Mouse (Mus musculus) neural tube, embryonic 14.5 days (tissue): ENCODE measurements around the gene Hilpda. TPM values are rescaled to one million over a fixed set of nuclear protein-coding genes. Genes with fewer than 3 reads are reported as not detected.

ENCODE experiments used
- ATAC-seq: fragments of 200-750 bp; cut with Nextera tagmentation; 2 replicates; pipeline ENCODE4 v1.8.0; 2017; ENCODE audit warnings: low read depth, mild to moderate bottlenecking, moderate TSS enrichment, moderate library complexity
- H3K27ac ChIP-seq: fragments of 300-500 bp; sonication (generic); 2 replicates; pipeline ENCODE4 v1.5.1; 2014; ENCODE audit warnings: low read depth, mild to moderate bottlenecking, control low read depth, low read length, moderate library complexity, mixed read lengths
- H3K27me3 ChIP-seq: fragments of 300-500 bp; sonication (generic); 2 replicates; pipeline ENCODE4 v1.6.1; 2014; ENCODE audit warnings: low read length; ENCODE audit not compliant: control insufficient read depth, insufficient read depth
- H3K36me3 ChIP-seq: fragments of 300-500 bp; sonication (generic); 2 replicates; pipeline ENCODE4 v1.6.1; 2014; ENCODE audit warnings: low read length, mixed read lengths; ENCODE audit not compliant: control insufficient read depth, insufficient read depth
- H3K4me1 ChIP-seq: fragments of 300-500 bp; sonication (generic); 2 replicates; pipeline ENCODE4 v1.6.1; 2014; ENCODE audit warnings: low read length; ENCODE audit not compliant: control insufficient read depth, insufficient read depth
- H3K4me2 ChIP-seq: fragments of 300-500 bp; sonication (generic); 2 replicates; pipeline ENCODE4 v1.6.1; 2014; ENCODE audit warnings: mild to moderate bottlenecking, low read depth, low read length, control low read depth
- H3K4me3 ChIP-seq: fragments of 300-500 bp; sonication (generic); 2 replicates; pipeline ENCODE4 v1.5.1; 2014; ENCODE audit warnings: low read depth, low read length, control low read depth, mixed read lengths
- H3K9ac ChIP-seq: fragments of 300-500 bp; sonication (generic); replicated peaks from 2 replicates; pipeline ENCODE4 v1.6.1; 2014; ENCODE audit warnings: low read depth, mild to moderate bottlenecking, control low read depth, low read length, mixed read lengths
- H3K9me3 ChIP-seq: fragments of 300-500 bp; sonication (generic); 2 replicates; pipeline ENCODE4 v1.6.1; 2016; ENCODE audit warnings: low read length; ENCODE audit not compliant: control insufficient read depth
- WGBS: fragments of 180-500 bp; shearing (Covaris S2); extraction: QIAGEN DNeasy Blood & Tissue Kit; methylation state at CpG from one replicate; pipeline ENCODE4 v1.1.7; 2014; 5-methylcytosine and 5-hydroxymethylcytosine counted together
- polyA plus RNA-seq: library from polyadenylated mRNA; unstranded; fragments of >200 nt; fragmentation: Nextera tagmentation; extraction: Ambion mirVana; gene quantifications from 2 replicates; pipeline ENCODE4 v1.2.1, GENCODE M21; 2014

Gene Hilpda
- polyA plus RNA-seq, 1 experiment from 2014 or later: 27.9 TPM

DNA sequence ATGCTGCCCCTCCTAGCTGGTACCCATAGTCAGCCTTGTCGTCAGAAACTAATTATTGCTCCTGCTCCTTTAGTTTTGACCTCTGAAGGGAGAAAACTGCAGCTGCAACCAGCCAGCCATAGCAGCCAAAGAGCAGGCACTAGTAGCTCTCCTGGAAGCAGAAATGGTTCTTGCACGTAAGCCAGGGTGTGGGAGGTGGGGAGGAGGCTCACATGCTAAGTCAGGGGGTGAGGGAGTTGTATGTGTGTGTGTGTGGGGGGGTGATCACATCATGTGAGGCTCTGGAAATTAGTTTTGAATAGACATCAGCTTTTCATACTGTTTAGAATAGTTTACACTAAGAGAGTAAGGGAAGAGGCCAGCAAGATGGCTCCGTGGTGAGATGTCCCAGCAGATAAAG is 45.7 kb downstream of the Hilpda start:
- H3K9me3 ChIP-seq: no peaks in the 10 kb centered on the region
- no peak overlapping the region for H3K27ac ChIP-seq
- no peaks in the 10 kb centered on the region for H3K27me3 ChIP-seq
- no peak overlapping the region for H3K9ac ChIP-seq
- H3K4me2 ChIP-seq: no peak overlapping the region
- no peak for ATAC-seq
- no peak overlapping the region for H3K4me3 ChIP-seq
- no peaks in the 10 kb centered on the region for H3K36me3 ChIP-seq
- no peaks in the 10 kb centered on the region for H3K4me1 ChIP-seq
- WGBS: 73% methylated on average over 3 of the region's 3 CpGs

- ATAC-seq: no peak
- Histone ChIP-seq H3K9ac (no peak within 1 kb of the TSS), H3K27ac (no peak within 1 kb of the TSS), H3K4me3 (no peak within 1 kb of the TSS), H3K4me1 (no peaks in the 10 kb centered on the region), H3K9me3 (no peaks in the 10 kb centered on the region), H3K27me3 (no peaks in the 10 kb centered on the region), H3K36me3 (no peaks in the 10 kb centered on the region), H3K4me2 (no peak within 1 kb of the TSS)
- WGBS: 71% methylated on average over 5 of the region's 5 CpGs
Observed at GRCm38 (mm10) chr6:29318879-29319278, 46.6 kb downstream of the Hilpda start, which contains the start of gene Fam71f1. TSS of gene Fam71f1 (plus strand) at chr6:29319140.

DNA sequence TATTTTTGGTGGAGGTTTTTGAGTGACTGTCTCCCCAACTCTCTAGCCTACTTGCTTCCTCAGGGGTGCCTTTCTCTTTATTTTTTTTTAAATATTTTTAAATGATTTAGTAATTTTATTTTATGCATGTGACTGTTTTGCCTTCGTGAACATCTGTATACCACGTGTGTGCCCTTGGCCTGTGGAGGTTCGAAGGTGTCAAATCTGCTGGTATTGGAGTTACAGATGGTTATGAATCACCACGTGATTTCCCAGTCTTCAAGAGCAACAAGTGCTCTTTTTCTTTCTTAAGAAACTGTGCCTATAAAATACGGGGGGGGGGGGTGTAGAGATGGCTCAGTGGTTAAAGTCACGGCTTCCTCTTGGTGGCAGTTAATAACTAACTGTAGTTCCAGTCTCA is 49.3 kb downstream of the Hilpda start:
- no peaks in the 10 kb centered on the region for H3K36me3 ChIP-seq
- H3K4me1 ChIP-seq: no peaks in the 10 kb centered on the region
- H3K9me3 ChIP-seq: no peaks in the 10 kb centered on the region
- no peaks in the 10 kb centered on the region for H3K27me3 ChIP-seq
- H3K27ac ChIP-seq: no peak overlapping the region
- H3K9ac ChIP-seq: no peak overlapping the region
- H3K4me2 ChIP-seq: no peak overlapping the region
- 82% methylated on average over 6 of the region's 6 CpGs for WGBS
- ATAC-seq: no peak
- no peak overlapping the region for H3K4me3 ChIP-seq

DNA sequence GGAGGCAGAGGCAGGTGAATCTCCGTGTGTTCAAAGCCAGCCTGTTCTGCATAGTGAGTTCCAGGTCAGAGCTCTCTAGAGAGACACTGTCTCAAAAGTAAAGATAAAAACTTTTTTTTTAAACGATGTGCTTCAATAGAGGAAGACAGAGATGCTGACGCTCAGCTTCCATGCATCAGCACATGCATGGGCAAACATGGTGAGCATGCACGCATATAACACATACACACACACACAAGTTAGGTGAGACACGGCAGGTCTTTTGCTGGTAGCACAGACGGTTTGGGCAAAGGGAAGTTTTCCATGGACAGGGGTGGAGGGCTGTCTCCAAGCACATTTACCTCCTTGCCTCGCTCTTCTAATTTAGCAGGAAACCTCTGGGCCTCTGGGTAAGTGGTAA is 49.9 kb downstream of the Hilpda start:
- Histone ChIP-seq H3K4me1 (no peaks in the 10 kb centered on the region), H3K4me2 (no peak overlapping the region), H3K9me3 (no peaks in the 10 kb centered on the region), H3K27ac (no peak overlapping the region), H3K4me3 (no peak overlapping the region), H3K27me3 (no peaks in the 10 kb centered on the region), H3K9ac (no peak overlapping the region), H3K36me3 (no peaks in the 10 kb centered on the region)
- ATAC-seq: no peak
- WGBS: 93% methylated on average over 7 of the region's 7 CpGs

GRCm38 (mm10) chr6:29322735-29323134 is 50.4 kb downstream of the Hilpda start:
- H3K36me3 ChIP-seq: no peaks in the 10 kb centered on the region
- no peak overlapping the region for H3K9ac ChIP-seq
- H3K27ac ChIP-seq: no peak overlapping the region
- ATAC-seq: no peak
- no peak overlapping the region for H3K4me3 ChIP-seq
- no peaks in the 10 kb centered on the region for H3K9me3 ChIP-seq
- 91% methylated on average over 4 of the region's 4 CpGs for WGBS
- no peak overlapping the region for H3K4me2 ChIP-seq
- no peaks in the 10 kb centered on the region for H3K4me1 ChIP-seq
- no peaks in the 10 kb centered on the region for H3K27me3 ChIP-seq

Other genes with a start within 250 kb of the Hilpda start
- gene Lep, start 212.3 kb upstream of the Hilpda start, polyA plus RNA-seq: 0.05 TPM in 1 of 2 replicates, not detected in the other
- 44.5 and 55.4 TPM in 2 replicates for gene Rbm28, start 107.5 kb upstream of the Hilpda start, polyA plus RNA-seq
- gene Prrt4, start 92.9 kb upstream of the Hilpda start, polyA plus RNA-seq: 8.9 and 14.7 TPM in 2 replicates
- 77.6 and 83.7 TPM in 2 replicates for gene Impdh1, start 56.1 kb upstream of the Hilpda start, polyA plus RNA-seq
- gene Fam71f2, start 7.1 kb downstream of the Hilpda start, polyA plus RNA-seq: 0.44 and 0.64 TPM in 2 replicates
- not detected in 2 replicates for gene Fam71f1, start 46.7 kb downstream of the Hilpda start, polyA plus RNA-seq
- gene Calu, start 75.6 kb downstream of the Hilpda start, polyA plus RNA-seq: 141 and 194 TPM in 2 replicates
- 0.37 and 1.6 TPM in 2 replicates for gene Opn1sw, start 116.0 kb downstream of the Hilpda start, polyA plus RNA-seq
- gene Ccdc136, start 123.8 kb downstream of the Hilpda start, polyA plus RNA-seq: 55.7 and 69.1 TPM in 2 replicates
- 4.9 and 5.0 TPM in 2 replicates for gene Flnc, start 160.8 kb downstream of the Hilpda start, polyA plus RNA-seq
- 281 and 350 TPM in 2 replicates for gene Atp6v1f, start 195.2 kb downstream of the Hilpda start, polyA plus RNA-seq
- 0.55 and 0.70 TPM in 2 replicates for gene Atp6v1fnb, start 198.9 kb downstream of the Hilpda start, polyA plus RNA-seq
- 15.1 and 20.6 TPM in 2 replicates for gene Kcp, start 235.5 kb downstream of the Hilpda start, polyA plus RNA-seq